Mouse (Mus musculus) midbrain, embryonic 14.5 days (tissue): ENCODE results near the gene Spata18. TPM values are rescaled to one million over a fixed set of nuclear protein-coding genes. Genes with fewer than 3 reads are reported as not detected.

ENCODE experiments used
- ATAC-seq: fragments of 200-750 bp; cut with Nextera tagmentation; 2 replicates; pipeline ENCODE4 v1.8.0; 2017; ENCODE audit warnings: moderate number of reproducible peaks, moderate library complexity; ENCODE audit not compliant: low FRiP score, low TSS enrichment
- DNase-seq: peaks from one replicate; pipeline ENCODE4 v3.0.0-alpha.2; 2015
- H3K27ac ChIP-seq: fragments of 300-500 bp; sonication (generic); replicated peaks from 2 replicates; pipeline ENCODE4 v1.5.1; 2014; ENCODE audit warnings: mild to moderate bottlenecking, low read depth, low read length, moderate library complexity
- H3K27me3 ChIP-seq: fragments of 300-500 bp; sonication (generic); 2 replicates; pipeline ENCODE4 v1.6.1; 2014; ENCODE audit warnings: low read length, control low read depth, mixed read lengths; ENCODE audit not compliant: control insufficient read depth, insufficient read depth
- H3K36me3 ChIP-seq: fragments of 300-500 bp; sonication (generic); 2 replicates; pipeline ENCODE4 v1.6.1; 2014; ENCODE audit warnings: low read length, control low read depth; ENCODE audit not compliant: control insufficient read depth, insufficient read depth
- H3K4me1 ChIP-seq: fragments of 300-500 bp; sonication (generic); 2 replicates; pipeline ENCODE4 v1.6.1; 2014; ENCODE audit warnings: mild to moderate bottlenecking, antibody characterized with exemption, low read length, control low read depth; ENCODE audit not compliant: control insufficient read depth, insufficient read depth
- H3K4me2 ChIP-seq: fragments of 300-500 bp; sonication (generic); 2 replicates; pipeline ENCODE4 v1.6.1; 2014; ENCODE audit warnings: mild to moderate bottlenecking, low read length, moderate library complexity
- H3K4me3 ChIP-seq: fragments of 300-500 bp; sonication (generic); replicated peaks from 2 replicates; pipeline ENCODE4 v1.5.1; 2014; ENCODE audit warnings: low read depth, low read length
- H3K9ac ChIP-seq: fragments of 300-500 bp; sonication (generic); replicated peaks from 2 replicates; pipeline ENCODE4 v1.6.1; 2014; ENCODE audit warnings: mild to moderate bottlenecking, low read length, moderate library complexity
- H3K9me3 ChIP-seq: fragments of 300-500 bp; sonication (generic); 2 replicates; pipeline ENCODE4 v1.6.1; 2016; ENCODE audit warnings: low read length, control low read depth, mixed read lengths; ENCODE audit not compliant: control insufficient read depth
- WGBS: fragments of 180-500 bp; shearing (Covaris S2); extraction: QIAGEN DNeasy Blood & Tissue Kit; methylation state at CpG from one replicate; pipeline ENCODE4 v1.1.7; 2014; 5-methylcytosine and 5-hydroxymethylcytosine counted together
- polyA plus RNA-seq: library from polyadenylated mRNA; unstranded; fragments of >200 nt; fragmentation: Nextera tagmentation; extraction: Ambion mirVana; gene quantifications from 2 replicates; pipeline ENCODE4 v1.2.1, GENCODE M21; 2014

Gene Spata18
- polyA plus RNA-seq, 1 experiment from 2014 or later: 0.21 TPM

- H3K4me3 ChIP-seq: no peak overlapping the region
- no peaks in the 10 kb centered on the region for H3K9me3 ChIP-seq
- no peaks in the 10 kb centered on the region for H3K4me1 ChIP-seq
- no peaks in the 10 kb centered on the region for H3K36me3 ChIP-seq
- ATAC-seq: no peak
- H3K27ac ChIP-seq: no peak overlapping the region
- WGBS: 86% methylated on average over 7 of the region's 7 CpGs
- H3K27me3 ChIP-seq: no peaks in the 10 kb centered on the region
- H3K4me2 ChIP-seq: no peak overlapping the region
- no peak overlapping the region for H3K9ac ChIP-seq
- no peak for DNase-seq
These were observed 61.7 kb downstream of the Spata18 start for GRCm38 (mm10) chr5:73712852-73713251.

GRCm38 (mm10) chr5:73716941-73717340 is 65.8 kb downstream of the Spata18 start:
- Histone ChIP-seq H3K27me3 (no peaks in the 10 kb centered on the region), H3K4me3 (no peak overlapping the region), H3K27ac (no peak overlapping the region), H3K36me3 (no peaks in the 10 kb centered on the region), H3K4me1 (no peaks in the 10 kb centered on the region), H3K9me3 (no peaks in the 10 kb centered on the region), H3K4me2 (no peak overlapping the region), H3K9ac (no peak overlapping the region)
- WGBS: 57% methylated on average over 2 of the region's 2 CpGs
- ATAC-seq (no peak), DNase-seq (no peak)

GRCm38 (mm10) chr5:73721682-73722282 is 70.6 kb downstream of the Spata18 start:
- no peak for DNase-seq
- Histone ChIP-seq H3K27ac (no peak overlapping the region), H3K4me1 (no peaks in the 10 kb centered on the region), H3K27me3 (no peaks in the 10 kb centered on the region), H3K9ac (no peak overlapping the region), H3K4me3 (no peak overlapping the region), H3K36me3 (no peaks in the 10 kb centered on the region), H3K4me2 (no peak overlapping the region), H3K9me3 (no peaks in the 10 kb centered on the region)
- no peak for ATAC-seq
- WGBS: 92% methylated on average over 21 of the region's 21 CpGs

GRCm38 (mm10) chr5:73725981-73726380 is 74.8 kb downstream of the Spata18 start:
- Histone ChIP-seq H3K9ac (no peak overlapping the region), H3K27ac (no peak overlapping the region), H3K4me3 (no peak overlapping the region), H3K4me2 (no peak overlapping the region), H3K9me3 (no peaks in the 10 kb centered on the region), H3K4me1 (no peaks in the 10 kb centered on the region), H3K27me3 (no peaks in the 10 kb centered on the region), H3K36me3 (no peaks in the 10 kb centered on the region)
- DNase-seq (no peak), ATAC-seq (no peak)
- 90% methylated on average over 4 of the region's 4 CpGs for WGBS

- no peaks in the 10 kb centered on the region for H3K36me3 ChIP-seq
- no peak overlapping the region for H3K9ac ChIP-seq
- H3K27ac ChIP-seq: no peak overlapping the region
- no peaks in the 10 kb centered on the region for H3K27me3 ChIP-seq
- H3K4me2 ChIP-seq: no peak overlapping the region
- DNase-seq: no peak
- no peak overlapping the region for H3K4me3 ChIP-seq
- H3K9me3 ChIP-seq: no peaks in the 10 kb centered on the region
- no peaks in the 10 kb centered on the region for H3K4me1 ChIP-seq
- WGBS: 89% methylated on average over 7 of the region's 7 CpGs
- no peak for ATAC-seq
These were observed 77.5 kb downstream of the Spata18 start for GRCm38 (mm10) chr5:73728651-73729050.

Other genes with a start within 250 kb of the Spata18 start
- gene Cwh43, start 245.3 kb upstream of the Spata18 start, polyA plus RNA-seq: 0.38 and 0.49 TPM in 2 replicates
- gene Dcun1d4, start 170.4 kb upstream of the Spata18 start, polyA plus RNA-seq: 41.7 and 62.2 TPM in 2 replicates
- not detected in 2 replicates for gene Lrrc66, start 18.9 kb upstream of the Spata18 start, polyA plus RNA-seq
- gene Sgcb, start 3.6 kb upstream of the Spata18 start, polyA plus RNA-seq: 30.8 and 32.2 TPM in 2 replicates